Mouse (Mus musculus): ENCODE results near the gene Adamts16.

GRCm38 (mm10) chr13:70789806-70790205 is 51.8 kb downstream of the Adamts16 start:
- TF ChIP-seq CTCF (IDR thresholded peaks at IDR 0.05; ENCODE audit: borderline replicate concordance, control insufficient read depth, extremely low read depth, insufficient read depth, low read length, poor library complexity), result no peak
- TF ChIP-seq POLR2A (IDR thresholded peaks at IDR 0.05; ENCODE audit: control insufficient read depth, extremely low read depth, insufficient read depth, low read length, poor library complexity), result no peak

Data from thymus, adult 2 months (tissue).